Mouse (Mus musculus) lung, postnatal 0 days (tissue): ENCODE measurements around the gene Podxl2.

Experiments used
- CTCF ChIP-seq: IDR thresholded peaks from 2 replicates; pipeline ENCODE4 v1.5.1; 2016; ENCODE audit warnings: antibody characterized with exemption, mild to moderate bottlenecking
- EP300 ChIP-seq: IDR thresholded peaks from 2 replicates; pipeline ENCODE4 v1.6.1; 2016; ENCODE audit warnings: antibody characterized with exemption, mild to moderate bottlenecking, control low read depth

GRCm38 (mm10) chr6:88804966-88805577, 69.8 kb downstream of the Podxl2 start:
- no peak for TF ChIP-seq CTCF
- no peak for TF ChIP-seq EP300
